Mouse (Mus musculus): Measurements from ENCODE around the gene Sema4b. TPM values are rescaled to one million over a fixed set of nuclear protein-coding genes. Genes with fewer than 3 reads are reported as not detected.
A peak's percentile ranks its signal among the peaks of the same experiment; 100 is the strongest.

Gene Sema4b
- total RNA-seq, 1 experiment from 2014 or later = 9.2 TPM

GRCm38 (mm10) chr7:80204961-80205360 lies 18.3 kb downstream of the Sema4b start:
- no peak for ATAC-seq (replicated peaks in 1 of 2; ENCODE audit: insufficient read depth in 1 of 2, low FRiP score in 2 of 2, low TSS enrichment in 1 of 2, low read depth in 1 of 2, poor library complexity in 2 of 2, severe bottlenecking in 2 of 2)

- ATAC-seq (replicated peaks in 1 of 2; ENCODE audit: insufficient read depth in 1 of 2, low FRiP score in 2 of 2, low TSS enrichment in 1 of 2, low read depth in 1 of 2, poor library complexity in 2 of 2, severe bottlenecking in 2 of 2) = no peak
These were observed 19.3 kb downstream of the Sema4b start for GRCm38 (mm10) chr7:80205705-80206589.

GRCm38 (mm10) chr7:80207314-80207731 lies 20.7 kb downstream of the Sema4b start:
- no peak for ATAC-seq (replicated peaks in 1 of 2; ENCODE audit: insufficient read depth in 1 of 2, low FRiP score in 2 of 2, low TSS enrichment in 1 of 2, low read depth in 1 of 2, poor library complexity in 2 of 2, severe bottlenecking in 2 of 2)

- ATAC-seq (replicated peaks in 1 of 2; ENCODE audit: insufficient read depth in 1 of 2, low FRiP score in 2 of 2, low TSS enrichment in 1 of 2, low read depth in 1 of 2, poor library complexity in 2 of 2, severe bottlenecking in 2 of 2) = no peak
These were observed 21.5 kb downstream of the Sema4b start for GRCm38 (mm10) chr7:80208026-80208642.

GRCm38 (mm10) chr7:80208738-80209430 lies 22.2 kb downstream of the Sema4b start:
- ATAC-seq (replicated peaks in 1 of 2; ENCODE audit: insufficient read depth in 1 of 2, low FRiP score in 2 of 2, low TSS enrichment in 1 of 2, low read depth in 1 of 2, poor library complexity in 2 of 2, severe bottlenecking in 2 of 2) = peak; percentile 30 to 61

- peak; percentile 76 to 81 for ATAC-seq (replicated peaks in 1 of 2; ENCODE audit: insufficient read depth in 1 of 2, low FRiP score in 2 of 2, low TSS enrichment in 1 of 2, low read depth in 1 of 2, poor library complexity in 2 of 2, severe bottlenecking in 2 of 2)
These were observed 23.0 kb downstream of the Sema4b start for GRCm38 (mm10) chr7:80209669-80210068.

- no peak for ATAC-seq (replicated peaks in 1 of 2; ENCODE audit: insufficient read depth in 1 of 2, low FRiP score in 2 of 2, low TSS enrichment in 1 of 2, low read depth in 1 of 2, poor library complexity in 2 of 2, severe bottlenecking in 2 of 2)
These were observed 24.3 kb downstream of the Sema4b start for GRCm38 (mm10) chr7:80210982-80211381.

- ATAC-seq (replicated peaks in 1 of 2; ENCODE audit: insufficient read depth in 1 of 2, low FRiP score in 2 of 2, low TSS enrichment in 1 of 2, low read depth in 1 of 2, poor library complexity in 2 of 2, severe bottlenecking in 2 of 2) = no peak
These were observed 27.0 kb downstream of the Sema4b start for GRCm38 (mm10) chr7:80213604-80214003.

- no peak for ATAC-seq (replicated peaks in 1 of 2; ENCODE audit: insufficient read depth in 1 of 2, low FRiP score in 2 of 2, low TSS enrichment in 1 of 2, low read depth in 1 of 2, poor library complexity in 2 of 2, severe bottlenecking in 2 of 2)
These were observed 27.8 kb downstream of the Sema4b start for GRCm38 (mm10) chr7:80214459-80214858.

- peak; percentile 87 to 88 for ATAC-seq (replicated peaks in 1 of 2; ENCODE audit: insufficient read depth in 1 of 2, low FRiP score in 2 of 2, low TSS enrichment in 1 of 2, low read depth in 1 of 2, poor library complexity in 2 of 2, severe bottlenecking in 2 of 2)
These were observed 28.8 kb downstream of the Sema4b start for GRCm38 (mm10) chr7:80215398-80215797.

- no peak for ATAC-seq (replicated peaks in 1 of 2; ENCODE audit: insufficient read depth in 1 of 2, low FRiP score in 2 of 2, low TSS enrichment in 1 of 2, low read depth in 1 of 2, poor library complexity in 2 of 2, severe bottlenecking in 2 of 2)
These were observed 29.9 kb downstream of the Sema4b start for GRCm38 (mm10) chr7:80216566-80216965.

- ATAC-seq (replicated peaks in 1 of 2; ENCODE audit: insufficient read depth in 1 of 2, low FRiP score in 2 of 2, low TSS enrichment in 1 of 2, low read depth in 1 of 2, poor library complexity in 2 of 2, severe bottlenecking in 2 of 2) = no peak
These were observed 32.0 kb downstream of the Sema4b start for GRCm38 (mm10) chr7:80218666-80219065.

- no peak for ATAC-seq (replicated peaks in 1 of 2; ENCODE audit: insufficient read depth in 1 of 2, low FRiP score in 2 of 2, low TSS enrichment in 1 of 2, low read depth in 1 of 2, poor library complexity in 2 of 2, severe bottlenecking in 2 of 2)
These were observed 33.7 kb downstream of the Sema4b start for GRCm38 (mm10) chr7:80220237-80220797.

GRCm38 (mm10) chr7:80221179-80221750 lies 34.6 kb downstream of the Sema4b start:
- no peak for ATAC-seq (replicated peaks in 1 of 2; ENCODE audit: insufficient read depth in 1 of 2, low FRiP score in 2 of 2, low TSS enrichment in 1 of 2, low read depth in 1 of 2, poor library complexity in 2 of 2, severe bottlenecking in 2 of 2)

- ATAC-seq (replicated peaks in 1 of 2; ENCODE audit: insufficient read depth in 1 of 2, low FRiP score in 2 of 2, low TSS enrichment in 1 of 2, low read depth in 1 of 2, poor library complexity in 2 of 2, severe bottlenecking in 2 of 2) = no peak; a peak in 1 of 4 replicates
These were observed 40.4 kb downstream of the Sema4b start for GRCm38 (mm10) chr7:80227065-80227464.

- no peak for ATAC-seq (replicated peaks in 1 of 2; ENCODE audit: insufficient read depth in 1 of 2, low FRiP score in 2 of 2, low TSS enrichment in 1 of 2, low read depth in 1 of 2, poor library complexity in 2 of 2, severe bottlenecking in 2 of 2)
These were observed 43.6 kb downstream of the Sema4b start for GRCm38 (mm10) chr7:80230196-80230595.

GRCm38 (mm10) chr7:80231971-80232488 lies 45.4 kb downstream of the Sema4b start:
- 0 out of 4 replicates have a peak, but pooled peaks of 1 of the 2 experiments have one; percentile 5 for ATAC-seq (replicated peaks in 1 of 2; ENCODE audit: insufficient read depth in 1 of 2, low FRiP score in 2 of 2, low TSS enrichment in 1 of 2, low read depth in 1 of 2, poor library complexity in 2 of 2, severe bottlenecking in 2 of 2)
